Mouse (Mus musculus) forebrain, embryonic 11.5 days (tissue): ENCODE data around the gene Clip3. TPM values are rescaled to one million over a fixed set of nuclear protein-coding genes. Genes with fewer than 3 reads are reported as not detected.

Experiments used
- ATAC-seq: fragments of 200-750 bp; cut with Nextera tagmentation; replicated peaks from 2 replicates; pipeline ENCODE4 v1.8.0; 2017; ENCODE audit warnings: moderate TSS enrichment; ENCODE audit not compliant: low FRiP score
- DNase-seq: peaks from one replicate; pipeline ENCODE4 v3.0.0-alpha.2; 2017; ENCODE audit warnings: low spot score
- H3K27ac ChIP-seq: fragments of 300-500 bp; sonication (generic); 2 replicates; pipeline ENCODE4 v1.5.1; 2014; ENCODE audit warnings: low read depth, low read length
- H3K27me3 ChIP-seq: fragments of 300-500 bp; sonication (generic); 2 replicates; pipeline ENCODE4 v1.6.1; 2014; ENCODE audit warnings: mild to moderate bottlenecking, low read length, mixed read lengths; ENCODE audit not compliant: control insufficient read depth, insufficient read depth
- H3K36me3 ChIP-seq: fragments of 300-500 bp; sonication (generic); 2 replicates; pipeline ENCODE4 v1.6.1; 2014; ENCODE audit warnings: mild to moderate bottlenecking, low read length, moderate library complexity, mixed read lengths; ENCODE audit not compliant: control insufficient read depth, insufficient read depth
- H3K4me1 ChIP-seq: fragments of 300-500 bp; sonication (generic); replicated peaks from 2 replicates; pipeline ENCODE4 v1.6.1; 2014; ENCODE audit warnings: low read length, mixed read lengths; ENCODE audit not compliant: control insufficient read depth, insufficient read depth
- H3K4me2 ChIP-seq: fragments of 300-500 bp; sonication (generic); 2 replicates; pipeline ENCODE4 v1.6.1; 2014; ENCODE audit warnings: low read depth, mild to moderate bottlenecking, low read length, moderate library complexity, mixed read lengths; ENCODE audit not compliant: severe bottlenecking
- H3K4me3 ChIP-seq: fragments of 300-500 bp; sonication (generic); 2 replicates; pipeline ENCODE4 v1.5.1; 2014; ENCODE audit warnings: low read depth, low read length
- H3K9ac ChIP-seq: fragments of 300-500 bp; sonication (generic); 2 replicates; pipeline ENCODE4 v1.6.1; 2014; ENCODE audit warnings: low read length
- H3K9me3 ChIP-seq: fragments of 300-500 bp; sonication (generic); 2 replicates; pipeline ENCODE4 v1.6.1; 2016; ENCODE audit warnings: low read length, mixed read lengths; ENCODE audit not compliant: control insufficient read depth
- WGBS: fragments of 180-500 bp; shearing (Covaris S2); extraction: QIAGEN DNeasy Blood & Tissue Kit; methylation state at CpG from one replicate; pipeline ENCODE4 v1.1.7; 2014; 5-methylcytosine and 5-hydroxymethylcytosine counted together
- polyA plus RNA-seq: library from polyadenylated mRNA; unstranded; fragments of >200 nt; fragmentation: Nextera tagmentation; extraction: Ambion mirVana; gene quantifications from 2 replicates; pipeline ENCODE4 v1.2.1, GENCODE M21; 2014

The Clip3 gene
- polyA plus RNA-seq, 1 experiment from 2014 or later, result 98.8 TPM

DNA sequence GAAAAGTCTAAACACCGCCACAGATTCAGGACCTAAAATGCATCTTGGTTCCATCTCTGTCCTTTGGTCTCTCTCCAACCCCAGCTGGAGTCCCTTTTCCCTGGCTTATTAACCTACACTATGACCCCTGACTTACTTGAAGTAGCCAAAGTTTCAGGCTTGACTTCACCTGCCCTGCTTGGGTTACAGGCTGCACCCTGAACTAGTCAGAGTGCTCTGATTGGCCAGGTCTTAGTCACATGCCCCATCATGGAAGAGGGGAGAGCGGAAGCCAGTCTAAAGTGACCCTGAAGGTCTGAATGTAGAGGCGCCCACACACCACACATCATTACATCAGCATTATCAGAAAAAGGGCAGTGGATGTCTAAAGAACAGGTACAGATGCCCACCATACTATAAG, 26.6 kb downstream of the Clip3 start:
- DNase-seq (no peak), ATAC-seq (no peak)
- no peak overlapping the region for H3K9ac ChIP-seq
- H3K36me3 ChIP-seq, result no peaks in the 10 kb centered on the region
- no peak overlapping the region for H3K4me2 ChIP-seq
- H3K27ac ChIP-seq, result no peak overlapping the region
- WGBS, result 93% methylated on average over 3 of the region's 3 CpGs
- H3K4me3 ChIP-seq, result no peak overlapping the region
- peaks cover 12% of the 10 kb centered on the region for H3K4me1 ChIP-seq
- H3K27me3 ChIP-seq, result no peaks in the 10 kb centered on the region
- H3K9me3 ChIP-seq, result no peaks in the 10 kb centered on the region

- peak overlapping the region; percentile 82 for H3K4me3 ChIP-seq
- H3K27ac ChIP-seq, result no peak overlapping the region
- H3K36me3 ChIP-seq, result no peaks in the 10 kb centered on the region
- WGBS, result 83% methylated on average over 2 of the region's 2 CpGs
- no peak for DNase-seq
- H3K9ac ChIP-seq, result no peak overlapping the region
- no peak for ATAC-seq
- no peaks in the 10 kb centered on the region for H3K27me3 ChIP-seq
- peaks cover 6% of the 10 kb centered on the region; the same call in 1 of the 2 replicates for H3K4me1 ChIP-seq
- H3K4me2 ChIP-seq, result peak overlapping the region; percentile 86
- H3K9me3 ChIP-seq, result no peaks in the 10 kb centered on the region; the same call in 1 of the 2 replicates
Observed at GRCm38 (mm10) chr7:30320946-30321345, 29.4 kb downstream of the Clip3 start.

GRCm38 (mm10) chr7:30321539-30322284, 30.2 kb downstream of the Clip3 start, which contains the start of gene E130208F15Rik:
Gene E130208F15Rik, plus strand, starts transcription at chr7:30321740.
- Histone ChIP-seq H3K27me3 (no peaks in the 10 kb centered on the region), H3K9ac (peak within 1 kb of the TSS; percentile 88), H3K36me3 (no peaks in the 10 kb centered on the region), H3K4me2 (peak within 1 kb of the TSS; percentile 86), H3K27ac (peak within 1 kb of the TSS; percentile 53; the same call in 1 of the 2 replicates), H3K4me1 (peaks cover 6% of the 10 kb centered on the region; the same call in 1 of the 2 replicates), H3K9me3 (no peaks in the 10 kb centered on the region; the same call in 1 of the 2 replicates), H3K4me3 (peak within 1 kb of the TSS; percentile 82)
- DNase-seq, result peak; percentile 72
- ATAC-seq, result peak; percentile 69
- under 1% methylated on average over 63 of the region's 63 CpGs for WGBS

GRCm38 (mm10) chr7:30322285-30322667, 30.7 kb downstream of the Clip3 start:
- peak; percentile 99 for ATAC-seq
- Histone ChIP-seq H3K4me2 (peak overlapping the region; percentile 86), H3K9me3 (no peaks in the 10 kb centered on the region; the same call in 1 of the 2 replicates), H3K9ac (peak overlapping the region; percentile 88), H3K27me3 (no peaks in the 10 kb centered on the region), H3K27ac (peak overlapping the region; percentile 53; the same call in 1 of the 2 replicates), H3K4me1 (peaks cover 6% of the 10 kb centered on the region; the same call in 1 of the 2 replicates), H3K36me3 (no peaks in the 10 kb centered on the region), H3K4me3 (peak overlapping the region; percentile 82)
- DNase-seq, result peak; percentile 97
- WGBS, result under 1% methylated on average over 20 of the region's 20 CpGs

GRCm38 (mm10) chr7:30322865-30323264, 31.3 kb downstream of the Clip3 start:
- H3K9me3 ChIP-seq, result no peaks in the 10 kb centered on the region; the same call in 1 of the 2 replicates
- no peak for ATAC-seq

DNA sequence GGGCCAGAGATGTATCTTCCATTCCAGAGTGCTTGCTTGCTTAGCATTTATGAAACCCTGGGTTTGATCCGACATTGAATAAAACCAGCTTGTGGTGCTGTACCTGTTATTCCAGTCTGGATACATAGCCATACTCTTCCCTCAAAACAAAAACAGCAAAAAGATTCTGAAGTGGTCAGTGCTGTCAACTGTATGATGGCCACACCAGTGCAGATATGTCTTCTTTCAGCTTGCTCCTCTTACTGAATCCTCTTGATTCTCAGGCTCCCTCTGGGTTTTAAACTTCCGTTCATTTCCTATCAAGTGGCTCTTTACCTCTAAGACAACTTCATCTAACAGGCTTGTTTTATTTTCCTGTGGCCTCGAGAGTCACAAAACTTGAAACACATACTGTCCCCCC, 32.3 kb downstream of the Clip3 start, which contains the start of gene Sdhaf1:
Gene Sdhaf1, minus strand, starts transcription at position 101 of the 400 bp plus-strand sequence.
- DNase-seq, result no peak
- H3K36me3 ChIP-seq, result no peaks in the 10 kb centered on the region
- 80% methylated on average over 3 of the region's 3 CpGs for WGBS
- peak within 1 kb of the TSS; percentile 57 for H3K4me2 ChIP-seq
- H3K4me1 ChIP-seq, result peaks cover 6% of the 10 kb centered on the region; the same call in 1 of the 2 replicates
- H3K27ac ChIP-seq, result no peak within 1 kb of the TSS; the same call in 1 of the 2 replicates
- H3K4me3 ChIP-seq, result peak within 1 kb of the TSS; percentile 82
- no peaks in the 10 kb centered on the region for H3K27me3 ChIP-seq
- peak within 1 kb of the TSS; percentile 88 for H3K9ac ChIP-seq
- ATAC-seq, result no peak
- H3K9me3 ChIP-seq, result no peaks in the 10 kb centered on the region; the same call in 1 of the 2 replicates

More at GRCm38 (mm10) chr7:30322865-30323264, 31.3 kb downstream of the Clip3 start:
- Histone ChIP-seq H3K4me1 (peaks cover 6% of the 10 kb centered on the region; the same call in 1 of the 2 replicates), H3K27me3 (no peaks in the 10 kb centered on the region), H3K4me2 (peak overlapping the region; percentile 57), H3K4me3 (peak overlapping the region; percentile 82), H3K27ac (no peak overlapping the region; the same call in 1 of the 2 replicates), H3K9ac (peak overlapping the region; percentile 88), H3K36me3 (no peaks in the 10 kb centered on the region)
- DNase-seq, result no peak
- 38% methylated on average over 6 of the region's 6 CpGs for WGBS

DNA sequence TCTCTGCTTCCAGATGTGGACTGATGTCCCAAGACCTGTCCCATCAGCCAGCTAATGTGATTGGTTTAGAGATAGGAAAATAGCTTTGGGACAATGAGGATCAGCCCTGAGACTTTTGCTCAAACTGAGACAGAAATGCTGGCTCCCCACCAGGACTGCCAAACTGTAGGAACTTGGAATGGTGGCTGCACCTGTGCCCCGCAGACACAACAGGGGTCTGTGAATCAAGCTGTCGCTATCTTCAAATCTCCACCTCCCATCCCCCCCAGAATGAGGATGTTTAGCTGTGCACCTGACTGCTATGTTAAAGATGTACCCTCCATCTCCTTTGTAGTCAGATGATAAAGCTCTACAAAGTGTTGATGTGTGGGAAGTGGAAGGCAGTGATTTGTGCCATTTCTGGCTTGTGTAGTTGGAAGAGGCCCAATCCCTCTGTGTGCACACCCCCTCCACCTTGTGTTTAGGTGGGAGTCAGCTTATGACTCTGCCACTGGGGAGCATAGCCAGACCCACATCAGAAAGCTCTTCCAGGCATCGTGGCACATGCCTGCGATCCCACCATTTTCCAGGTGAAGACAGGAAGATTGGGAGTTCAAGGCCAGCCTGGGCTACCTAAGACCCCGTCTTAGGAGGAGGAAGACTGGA, 32.9 kb downstream of the Clip3 start:
- Histone ChIP-seq H3K36me3 (no peaks in the 10 kb centered on the region), H3K4me3 (no peak overlapping the region), H3K4me2 (no peak overlapping the region), H3K4me1 (peaks cover 6% of the 10 kb centered on the region; the same call in 1 of the 2 replicates), H3K27me3 (no peaks in the 10 kb centered on the region), H3K9ac (no peak overlapping the region), H3K9me3 (no peaks in the 10 kb centered on the region; the same call in 1 of the 2 replicates), H3K27ac (no peak overlapping the region)
- WGBS, result 87% methylated on average over 5 of the region's 5 CpGs
- DNase-seq, result no peak
- ATAC-seq, result no peak

DNA sequence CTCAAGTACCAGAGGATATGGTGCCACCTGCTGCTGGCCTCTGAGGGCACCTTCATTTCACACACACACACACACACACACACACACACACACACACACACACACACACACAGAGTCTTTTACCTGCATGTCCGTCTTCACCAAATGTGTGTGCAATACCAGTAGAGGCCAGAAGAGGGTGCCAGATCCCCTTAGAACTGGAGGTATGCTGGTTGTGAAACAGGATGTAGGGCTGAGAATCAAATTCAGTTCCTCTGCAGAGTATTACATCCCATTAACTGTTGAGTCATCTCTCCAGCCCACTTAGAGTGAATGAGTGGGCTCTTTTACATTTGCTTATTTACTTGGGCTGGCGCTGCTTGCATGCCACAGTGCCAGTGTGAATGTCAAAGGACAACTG, 33.8 kb downstream of the Clip3 start:
- Histone ChIP-seq H3K27ac (no peak overlapping the region), H3K36me3 (no peaks in the 10 kb centered on the region), H3K27me3 (no peaks in the 10 kb centered on the region), H3K4me1 (peaks cover 6% of the 10 kb centered on the region; the same call in 1 of the 2 replicates), H3K4me2 (no peak overlapping the region), H3K9ac (no peak overlapping the region), H3K4me3 (no peak overlapping the region), H3K9me3 (no peaks in the 10 kb centered on the region; the same call in 1 of the 2 replicates)
- peak; percentile 74 for DNase-seq
- ATAC-seq, result no peak
- WGBS, result 36% methylated on average over 2 of the region's 2 CpGs
